Mouse (Mus musculus) neural tube, embryonic 13.5 days (tissue): Measurements from ENCODE around the gene As3mt. TPM values are rescaled to one million over a fixed set of nuclear protein-coding genes. Genes with fewer than 3 reads are reported as not detected.
"Not testable (repeated sequence)": the region's sequence is repeated elsewhere in the genome, so short reads cannot be mapped to it uniquely, and the experiment has no call there.

ENCODE experiments used
- ATAC-seq: fragments of 200-750 bp; cut with Nextera tagmentation; 2 replicates; pipeline ENCODE4 v1.8.0; 2017; ENCODE audit warnings: low read depth, mild to moderate bottlenecking, moderate TSS enrichment, moderate library complexity
- H3K27ac ChIP-seq: fragments of 300-500 bp; sonication (generic); replicated peaks from 2 replicates; pipeline ENCODE4 v1.5.1; 2015; ENCODE audit warnings: moderate library complexity, mild to moderate bottlenecking, inconsistent platforms
- H3K27me3 ChIP-seq: fragments of 300-500 bp; sonication (generic); 2 replicates; pipeline ENCODE4 v1.6.1; 2015; ENCODE audit warnings: mild to moderate bottlenecking, inconsistent platforms
- H3K36me3 ChIP-seq: fragments of 300-500 bp; sonication (generic); 2 replicates; pipeline ENCODE4 v1.6.1; 2015; ENCODE audit warnings: mild to moderate bottlenecking, inconsistent platforms
- H3K4me1 ChIP-seq: fragments of 300-500 bp; sonication (generic); replicated peaks from 2 replicates; pipeline ENCODE4 v1.6.1; 2015; ENCODE audit warnings: inconsistent platforms
- H3K4me2 ChIP-seq: fragments of 300-500 bp; sonication (generic); 2 replicates; pipeline ENCODE4 v1.6.1; 2015; ENCODE audit warnings: inconsistent platforms, mild to moderate bottlenecking, moderate library complexity
- H3K4me3 ChIP-seq: fragments of 300-500 bp; sonication (generic); 2 replicates; pipeline ENCODE4 v1.5.1; 2015; ENCODE audit warnings: mild to moderate bottlenecking, inconsistent platforms
- H3K9ac ChIP-seq: fragments of 300-500 bp; sonication (generic); 2 replicates; pipeline ENCODE4 v1.6.1; 2015; ENCODE audit warnings: moderate library complexity, mild to moderate bottlenecking, inconsistent platforms
- H3K9me3 ChIP-seq: fragments of 300-500 bp; sonication (generic); 2 replicates; pipeline ENCODE4 v1.6.1; 2016; ENCODE audit warnings: inconsistent platforms
- WGBS: fragments of 180-500 bp; shearing (Covaris S2); methylation state at CpG from one replicate; pipeline ENCODE4 v1.1.7; 2015; 5-methylcytosine and 5-hydroxymethylcytosine counted together
- polyA plus RNA-seq: library from polyadenylated mRNA; unstranded; fragments of >200 nt; fragmentation: Nextera tagmentation; extraction: Ambion mirVana; gene quantifications from 2 replicates; pipeline ENCODE4 v1.2.1, GENCODE M21; 2015

As3mt gene
- polyA plus RNA-seq, 1 experiment from 2014 or later = 42.3 TPM

DNA sequence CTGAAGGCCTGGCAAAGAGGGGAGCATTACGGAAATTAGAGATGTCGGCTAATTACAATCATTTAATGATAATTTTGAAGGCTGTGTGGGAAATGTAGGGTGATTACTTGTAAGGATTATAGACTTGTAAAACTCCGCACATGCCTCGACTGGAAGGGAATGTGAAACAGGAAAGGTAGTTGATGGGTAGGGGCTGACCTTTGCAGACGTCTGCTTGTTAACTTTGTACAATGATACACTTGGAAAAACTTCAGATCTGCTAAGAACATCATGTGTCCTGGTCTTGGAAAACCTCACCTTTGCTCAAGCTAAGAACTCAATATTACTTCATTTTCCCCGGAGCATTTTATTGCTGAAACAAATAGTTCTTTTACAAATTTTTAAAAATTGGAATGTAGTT lies 64.5 kb downstream of the As3mt start:
- Histone ChIP-seq H3K27me3 (no peaks in the 10 kb centered on the region), H3K9me3 (no peaks in the 10 kb centered on the region), H3K4me3 (no peak overlapping the region), H3K27ac (no peak overlapping the region), H3K4me2 (no peak overlapping the region), H3K9ac (no peak overlapping the region), H3K4me1 (0 out of 2 replicates have a peak, but pooled peaks cover 12% of the 10 kb centered on the region), H3K36me3 (no peaks in the 10 kb centered on the region)
- ATAC-seq = no peak
- 85% methylated on average over 6 of the region's 6 CpGs for WGBS

DNA sequence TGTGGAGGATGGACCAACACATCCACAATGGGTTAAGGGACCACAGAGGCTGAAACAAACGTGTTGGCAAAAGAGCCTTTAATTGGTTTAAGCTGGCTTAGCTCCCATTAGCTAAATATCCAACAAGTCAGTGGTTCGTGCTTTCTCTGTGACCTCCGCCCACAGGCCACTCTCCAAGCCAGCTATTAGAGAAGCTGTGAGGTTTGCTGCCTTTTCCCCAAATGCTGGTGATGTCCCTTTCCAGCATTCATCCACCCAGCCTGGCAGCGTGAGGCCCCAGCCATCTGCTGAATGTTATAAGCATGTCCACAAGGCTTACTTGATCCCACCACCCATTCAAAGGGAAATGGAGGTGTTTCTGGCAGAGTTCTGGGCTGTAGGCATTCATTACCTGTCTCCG lies 69.1 kb downstream of the As3mt start:
- 68% methylated on average over 5 of the region's 5 CpGs for WGBS
- ATAC-seq = no peak

DNA sequence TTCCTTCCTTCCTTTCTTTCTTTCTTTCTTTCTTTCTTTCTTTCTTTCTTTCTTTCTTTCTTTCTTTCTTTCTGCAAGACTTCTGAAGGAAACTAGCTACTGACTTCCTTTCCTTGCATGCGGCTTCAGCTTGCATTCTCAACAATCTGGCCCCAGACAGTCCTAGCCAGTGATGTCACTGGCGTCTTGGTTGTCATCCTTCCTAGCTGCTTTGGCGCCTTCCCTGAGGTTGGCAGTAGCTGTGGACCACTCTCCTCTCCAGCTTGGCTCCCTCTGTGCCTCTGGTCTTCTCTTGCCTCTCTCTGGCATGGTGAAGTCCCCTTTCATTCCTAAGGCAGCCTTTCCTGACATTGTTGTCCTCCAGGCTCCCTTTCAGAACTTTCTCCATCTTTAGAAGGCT lies 69.6 kb downstream of the As3mt start:
- Histone ChIP-seq H3K9me3 (no peaks in the 10 kb centered on the region), H3K27me3 (no peaks in the 10 kb centered on the region), H3K9ac (no peak overlapping the region), H3K36me3 (no peaks in the 10 kb centered on the region), H3K4me3 (no peak overlapping the region), H3K4me2 (no peak overlapping the region), H3K27ac (no peak overlapping the region), H3K4me1 (no peaks in the 10 kb centered on the region)
- 86% methylated on average over 3 of the region's 3 CpGs for whole genome bisulfite sequencing
- ATAC-seq = no peak

More for the DNA sequence above, 69.1 kb downstream of the As3mt start:
- H3K4me1 ChIP-seq = no peaks in the 10 kb centered on the region
- no peak overlapping the region for H3K4me2 ChIP-seq
- H3K36me3 ChIP-seq = no peaks in the 10 kb centered on the region
- no peak overlapping the region for H3K4me3 ChIP-seq
- no peaks in the 10 kb centered on the region for H3K27me3 ChIP-seq
- no peak overlapping the region for H3K9ac ChIP-seq
- H3K27ac ChIP-seq = no peak overlapping the region
- no peaks in the 10 kb centered on the region for H3K9me3 ChIP-seq

DNA sequence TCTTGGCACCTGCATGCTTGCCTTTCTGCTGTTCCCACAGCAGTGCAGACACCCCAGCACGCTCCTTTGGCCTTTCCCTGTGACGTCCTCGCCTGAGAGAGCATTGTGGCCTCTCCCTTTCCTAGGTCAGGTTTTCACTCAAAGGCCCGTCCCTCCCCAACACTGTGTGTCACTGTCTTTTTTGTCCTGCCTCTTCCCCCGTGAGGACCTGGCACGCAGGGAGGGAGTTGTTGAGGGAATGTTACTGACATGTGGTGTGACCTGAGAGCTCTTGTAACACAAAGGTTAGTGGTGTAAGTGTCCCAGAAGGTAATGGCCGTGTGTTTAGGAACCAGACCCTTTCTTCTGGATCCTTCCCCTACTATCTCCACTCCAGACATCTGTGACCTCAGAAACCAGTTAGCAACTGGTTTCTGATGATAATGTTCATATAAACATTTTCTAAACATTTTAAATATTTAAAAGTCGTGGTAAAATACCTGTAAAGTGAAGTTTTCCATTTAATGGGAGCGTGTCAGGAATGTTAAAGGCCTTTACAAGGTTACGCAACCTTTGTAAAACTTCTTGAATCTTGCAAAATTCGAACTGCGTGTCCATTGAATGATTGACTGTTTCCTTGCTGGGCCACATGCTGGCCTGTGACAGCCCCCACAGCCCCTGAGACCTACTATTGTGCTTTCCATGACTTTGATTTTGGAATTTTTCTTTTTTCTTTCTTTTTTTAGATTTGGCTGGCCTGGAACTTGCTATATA lies 70.8 kb downstream of the As3mt start:
- 68% methylated on average over 12 of the region's 12 CpGs for WGBS

DNA sequence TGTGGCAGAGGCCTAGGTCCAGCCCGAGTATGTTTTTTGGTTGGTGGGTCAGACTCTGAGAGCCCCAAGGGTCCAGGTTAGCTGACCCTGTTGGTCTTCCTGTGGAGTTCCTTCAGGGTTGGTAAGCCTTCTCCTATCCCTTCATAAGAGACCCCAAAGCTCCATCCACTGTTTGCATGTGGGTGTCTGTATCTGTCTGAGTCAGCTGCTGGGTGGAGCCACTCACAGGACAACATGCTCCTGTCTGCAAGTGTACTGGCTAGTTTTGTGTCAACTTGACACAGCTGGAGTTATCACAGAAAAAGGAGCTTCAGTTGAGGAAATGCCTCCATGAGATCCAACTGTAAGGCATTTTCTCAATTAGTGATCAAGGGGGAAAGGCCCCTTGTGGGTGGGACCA lies 71.9 kb downstream of the As3mt start:
- H3K4me3 ChIP-seq, H3K36me3 ChIP-seq, H3K27ac ChIP-seq, H3K9ac ChIP-seq, H3K4me2 ChIP-seq, H3K9me3 ChIP-seq, H3K27me3 ChIP-seq, H3K4me1 ChIP-seq, ATAC-seq: not testable (repeated sequence)
- 91% methylated on average over 1 of the region's 1 CpGs for WGBS

More for the DNA sequence above, 70.8 kb downstream of the As3mt start:
- Histone ChIP-seq H3K4me2 (no peak overlapping the region), H3K4me3 (no peak overlapping the region), H3K9me3 (no peaks in the 10 kb centered on the region), H3K27me3 (no peaks in the 10 kb centered on the region), H3K36me3 (no peaks in the 10 kb centered on the region), H3K9ac (no peak overlapping the region), H3K27ac (no peak overlapping the region), H3K4me1 (no peaks in the 10 kb centered on the region)
- ATAC-seq = no peak

DNA sequence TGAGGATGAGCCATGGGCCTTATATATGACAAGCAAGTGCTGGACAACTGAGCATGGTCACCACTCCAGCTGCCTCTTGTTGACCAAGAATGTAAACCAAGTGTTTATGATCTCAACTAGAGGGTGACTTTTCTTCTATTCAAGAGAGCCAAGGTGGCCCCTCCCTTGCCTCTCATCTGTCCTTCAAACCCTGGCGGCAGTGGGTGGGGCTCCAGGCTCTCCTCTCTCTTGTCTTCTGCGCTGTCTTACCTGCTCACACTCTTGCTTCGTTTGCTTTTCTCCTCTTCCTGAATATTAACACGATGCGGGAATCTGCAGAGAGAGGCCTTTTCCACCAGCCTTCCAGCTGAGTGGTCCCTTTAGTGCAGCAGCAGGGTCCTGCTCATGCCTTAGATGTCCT lies 76.8 kb downstream of the As3mt start:
- 80% methylated on average over 5 of the region's 5 CpGs for WGBS
- H3K4me2 ChIP-seq = no peak overlapping the region
- H3K4me1 ChIP-seq = peaks cover 13% of the 10 kb centered on the region
- H3K4me3 ChIP-seq = no peak overlapping the region
- no peak overlapping the region for H3K27ac ChIP-seq
- no peaks in the 10 kb centered on the region for H3K27me3 ChIP-seq
- H3K36me3 ChIP-seq = no peaks in the 10 kb centered on the region
- no peak for ATAC-seq
- no peaks in the 10 kb centered on the region for H3K9me3 ChIP-seq
- no peak overlapping the region for H3K9ac ChIP-seq

DNA sequence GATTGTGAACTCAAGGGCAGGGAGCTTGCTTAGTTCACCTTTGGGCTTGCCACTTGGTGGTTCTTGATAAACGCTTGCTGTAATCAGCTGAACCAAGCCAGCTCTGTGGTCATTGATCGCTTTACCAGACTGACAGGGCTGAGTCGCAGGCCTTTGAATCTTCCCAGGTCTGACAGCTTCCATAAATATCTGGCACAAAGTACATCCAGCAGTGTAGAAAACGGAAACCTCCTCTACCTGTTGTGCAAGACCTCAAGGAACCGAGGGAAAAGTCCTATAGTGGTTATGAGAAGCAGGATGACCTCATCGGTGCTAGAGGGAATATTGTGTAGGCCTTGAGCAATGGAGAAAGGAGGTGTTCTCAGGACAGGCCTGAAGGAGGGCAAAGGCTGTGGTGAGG lies 77.2 kb downstream of the As3mt start:
- Histone ChIP-seq H3K36me3 (no peaks in the 10 kb centered on the region), H3K27ac (no peak overlapping the region), H3K9me3 (no peaks in the 10 kb centered on the region), H3K27me3 (no peaks in the 10 kb centered on the region), H3K4me3 (no peak overlapping the region), H3K4me1 (peaks cover 13% of the 10 kb centered on the region), H3K9ac (no peak overlapping the region), H3K4me2 (no peak overlapping the region)
- ATAC-seq = no peak
- 87% methylated on average over 6 of the region's 6 CpGs for WGBS

DNA sequence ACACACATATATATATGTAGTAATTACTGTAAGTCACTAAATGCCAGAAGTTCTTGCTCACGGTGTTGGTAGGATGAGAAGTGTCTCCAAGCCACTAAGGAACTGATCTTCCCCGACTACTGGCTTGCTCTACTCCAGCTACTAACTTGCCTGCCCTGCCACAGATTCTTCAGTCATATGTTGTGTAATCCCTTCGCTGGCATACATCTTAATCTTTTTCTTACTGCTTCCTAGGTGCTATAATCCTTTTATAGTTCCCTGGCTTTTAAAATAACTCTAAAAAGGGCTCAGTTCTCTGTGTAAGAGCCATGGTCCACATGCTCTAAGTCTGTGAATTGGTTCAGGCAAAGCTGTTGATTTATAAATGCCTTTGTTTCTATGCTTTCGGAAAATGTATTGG lies 78.4 kb downstream of the As3mt start:
- peaks cover 13% of the 10 kb centered on the region for H3K4me1 ChIP-seq
- no peak for ATAC-seq
- H3K27ac ChIP-seq = no peak overlapping the region
- no peak overlapping the region for H3K4me2 ChIP-seq
- H3K27me3 ChIP-seq = no peaks in the 10 kb centered on the region
- no peaks in the 10 kb centered on the region for H3K36me3 ChIP-seq
- H3K9ac ChIP-seq = no peak overlapping the region
- H3K4me3 ChIP-seq = no peak overlapping the region
- H3K9me3 ChIP-seq = no peaks in the 10 kb centered on the region
- WGBS = 82% methylated on average over 4 of the region's 4 CpGs

DNA sequence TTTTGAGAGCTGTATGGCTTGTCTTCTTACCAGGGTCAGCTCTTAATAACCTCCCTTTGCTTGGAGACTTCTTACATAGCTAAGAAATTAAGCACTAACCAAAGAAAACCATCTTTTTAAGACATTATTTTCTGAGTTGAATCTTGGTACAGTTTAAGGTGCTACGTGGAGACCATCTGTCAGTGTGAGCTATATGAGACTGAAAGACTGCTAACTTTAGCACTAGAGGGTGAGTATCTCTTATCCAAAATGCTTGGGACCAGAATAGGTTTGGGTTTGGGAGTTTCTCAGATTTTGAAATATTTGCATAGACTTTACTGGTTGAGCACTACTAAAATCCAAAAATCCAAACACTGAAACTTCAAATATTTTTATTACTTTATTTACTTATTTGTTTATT lies 82.5 kb downstream of the As3mt start:
- no peaks in the 10 kb centered on the region for H3K9me3 ChIP-seq
- H3K4me3 ChIP-seq = no peak overlapping the region
- H3K27me3 ChIP-seq = no peaks in the 10 kb centered on the region
- H3K4me1 ChIP-seq = peaks cover 5% of the 10 kb centered on the region
- H3K36me3 ChIP-seq = no peaks in the 10 kb centered on the region
- 98% methylated on average over 1 of the region's 1 CpGs for WGBS
- ATAC-seq = no peak
- no peak overlapping the region for H3K4me2 ChIP-seq
- H3K9ac ChIP-seq = no peak overlapping the region
- no peak overlapping the region for H3K27ac ChIP-seq

Other genes starting within 250 kb of the As3mt start
- 26.5 and 30.4 TPM in 2 replicates for gene Trim8, start 205.8 kb upstream of the As3mt start, polyA plus RNA-seq
- 208 and 217 TPM in 2 replicates for gene Arl3, start 134.3 kb upstream of the As3mt start, polyA plus RNA-seq
- 10.6 and 12.9 TPM in 2 replicates for gene Sfxn2, start 134.1 kb upstream of the As3mt start, polyA plus RNA-seq
- gene Wbp1l, start 108.4 kb upstream of the As3mt start, polyA plus RNA-seq = 38.0 and 43.2 TPM in 2 replicates
- not detected in 2 replicates for gene Cyp17a1, start 34.3 kb upstream of the As3mt start, polyA plus RNA-seq
- 19.7 and 21.6 TPM in 2 replicates for gene Borcs7, start 17.6 kb upstream of the As3mt start, polyA plus RNA-seq
- 7.3 and 7.4 TPM in 2 replicates for gene Cnnm2, start 54.1 kb downstream of the As3mt start, polyA plus RNA-seq